Mouse (Mus musculus) midbrain, embryonic 12.5 days (tissue): Measurements from ENCODE around the gene Ctso. TPM values are rescaled to one million over a fixed set of nuclear protein-coding genes. Genes with fewer than 3 reads are reported as not detected.

ENCODE experiments used
- ATAC-seq: fragments of 200-750 bp; cut with Nextera tagmentation; 2 replicates; pipeline ENCODE4 v1.8.0; 2017; ENCODE audit warnings: low read depth, moderate TSS enrichment, moderate library complexity; ENCODE audit not compliant: low FRiP score
- H3K27ac ChIP-seq: fragments of 300-500 bp; sonication (generic); replicated peaks from 2 replicates; pipeline ENCODE4 v1.5.1; 2016; ENCODE audit warnings: mild to moderate bottlenecking
- H3K27me3 ChIP-seq: fragments of 300-500 bp; sonication (generic); 2 replicates; pipeline ENCODE4 v1.6.1; 2016; ENCODE audit warnings: mild to moderate bottlenecking
- H3K36me3 ChIP-seq: fragments of 300-500 bp; sonication (generic); 2 replicates; pipeline ENCODE4 v1.6.1; 2016
- H3K4me1 ChIP-seq: fragments of 300-500 bp; sonication (generic); 2 replicates; pipeline ENCODE4 v1.6.1; 2016
- H3K4me2 ChIP-seq: fragments of 300-500 bp; sonication (generic); replicated peaks from 2 replicates; pipeline ENCODE4 v1.6.1; 2016; ENCODE audit warnings: mild to moderate bottlenecking, moderate library complexity
- H3K4me3 ChIP-seq: fragments of 300-500 bp; sonication (generic); 2 replicates; pipeline ENCODE4 v1.5.1; 2016; ENCODE audit warnings: mild to moderate bottlenecking
- H3K9ac ChIP-seq: fragments of 300-500 bp; sonication (generic); replicated peaks from 2 replicates; pipeline ENCODE4 v1.6.1; 2016; ENCODE audit warnings: mild to moderate bottlenecking, moderate library complexity
- H3K9me3 ChIP-seq: fragments of 300-500 bp; sonication (generic); 2 replicates; pipeline ENCODE4 v1.6.1; 2016; ENCODE audit warnings: mild to moderate bottlenecking
- WGBS: fragments of 180-500 bp; shearing (Covaris S2); methylation state at CpG from one replicate; pipeline ENCODE4 v1.1.7; 2016; 5-methylcytosine and 5-hydroxymethylcytosine counted together
- polyA plus RNA-seq: library from polyadenylated mRNA; unstranded; fragments of >200 nt; fragmentation: Nextera tagmentation; extraction: Ambion mirVana; gene quantifications from 2 replicates; pipeline ENCODE4 v1.2.1, GENCODE M21; 2016

Ctso gene
- polyA plus RNA-seq, 1 experiment from 2014 or later, result 6.5 TPM

DNA sequence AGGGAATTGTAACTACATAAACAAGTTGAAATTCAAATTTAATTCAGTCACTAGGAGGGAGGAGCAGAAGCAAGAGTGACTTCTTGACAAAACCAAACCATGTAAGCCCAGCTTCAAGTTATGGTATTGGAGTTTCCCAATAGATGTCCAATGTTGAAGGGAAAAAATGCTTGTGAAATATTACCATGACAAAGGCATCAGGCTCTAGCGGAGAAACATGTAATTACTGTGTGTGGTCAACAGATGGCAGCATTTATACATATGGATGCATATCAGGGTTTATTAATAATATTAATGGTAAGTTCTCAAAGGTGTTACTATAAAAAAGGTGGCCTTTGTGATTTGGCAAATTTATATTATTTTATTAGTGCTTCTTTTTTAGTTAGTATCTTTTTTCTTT, 63.6 kb downstream of the Ctso start:
- H3K36me3 ChIP-seq, result no peaks in the 10 kb centered on the region
- no peak overlapping the region for H3K9ac ChIP-seq
- no peaks in the 10 kb centered on the region for H3K4me1 ChIP-seq
- 2% methylated on average over 1 of the region's 1 CpGs for WGBS
- no peak overlapping the region for H3K4me3 ChIP-seq
- H3K9me3 ChIP-seq, result no peaks in the 10 kb centered on the region
- H3K27ac ChIP-seq, result no peak overlapping the region
- peak; percentile 75; the same call in 1 of the 2 replicates for ATAC-seq
- H3K27me3 ChIP-seq, result no peaks in the 10 kb centered on the region
- H3K4me2 ChIP-seq, result no peak overlapping the region

Other genes starting within 250 kb of the Ctso start
- not detected in 2 replicates for gene Tdo2, start 43.6 kb downstream of the Ctso start, polyA plus RNA-seq
- not detected in 2 replicates for gene Asic5, start 49.7 kb downstream of the Ctso start, polyA plus RNA-seq
- gene Gucy1b1, start 142.1 kb downstream of the Ctso start, polyA plus RNA-seq, result 11.0 and 11.1 TPM in 2 replicates
- gene Gucy1a1, start 213.2 kb downstream of the Ctso start, polyA plus RNA-seq, result 4.4 and 5.9 TPM in 2 replicates